Mouse (Mus musculus) ovary, adult 18-20 months (tissue): ENCODE measurements around the gene Kctd13.
A peak's percentile ranks its signal among the peaks of the same experiment; 100 is the strongest.

Experiments
- DNase-seq: peaks from one replicate; pipeline ENCODE4 v3.0.0; 2022; ENCODE audit warnings: low spot score, mixed read lengths

Gene Kctd13

GRCm38 (mm10) chr7:126941801-126942200 lies 13.1 kb downstream of the Kctd13 start:
- no peak for DNase-seq

- no peak for DNase-seq
Measured at GRCm38 (mm10) chr7:126946530-126946929, 17.9 kb downstream of the Kctd13 start.

- no peak for DNase-seq
Measured at GRCm38 (mm10) chr7:126948626-126949025, 19.9 kb downstream of the Kctd13 start.

GRCm38 (mm10) chr7:126949403-126949792 lies 20.7 kb downstream of the Kctd13 start, which contains the start of gene Asphd1:
Asphd1 (minus strand) TSS chr7:126949582.
- DNase-seq, result no peak

- peak; percentile 80 for DNase-seq
Measured at GRCm38 (mm10) chr7:126949793-126950646, 21.3 kb downstream of the Kctd13 start, which contains the start of gene Sez6l2. Sez6l2 (plus strand) TSS chr7:126950563.

GRCm38 (mm10) chr7:126950647-126951615 lies 22.3 kb downstream of the Kctd13 start:
- DNase-seq, result no peak

- DNase-seq, result no peak
Measured at GRCm38 (mm10) chr7:126951741-126952140, 23.1 kb downstream of the Kctd13 start.

GRCm38 (mm10) chr7:126952646-126953045 lies 24.0 kb downstream of the Kctd13 start:
- DNase-seq, result no peak

GRCm38 (mm10) chr7:126955125-126955524 lies 26.4 kb downstream of the Kctd13 start:
- no peak for DNase-seq

GRCm38 (mm10) chr7:126959780-126960179 lies 31.1 kb downstream of the Kctd13 start:
- no peak for DNase-seq

GRCm38 (mm10) chr7:126961095-126961494 lies 32.4 kb downstream of the Kctd13 start:
- no peak for DNase-seq

- DNase-seq, result no peak
Measured at GRCm38 (mm10) chr7:126961965-126962364, 33.3 kb downstream of the Kctd13 start.

- DNase-seq, result no peak
Measured at GRCm38 (mm10) chr7:126963548-126964286, 35.0 kb downstream of the Kctd13 start.

- no peak for DNase-seq
Measured at GRCm38 (mm10) chr7:126965568-126965967, 36.9 kb downstream of the Kctd13 start.

- peak; percentile 54 for DNase-seq
Measured at GRCm38 (mm10) chr7:126967361-126967760, 38.7 kb downstream of the Kctd13 start.

GRCm38 (mm10) chr7:126975493-126975892 lies 46.8 kb downstream of the Kctd13 start:
- DNase-seq, result peak; percentile 34

- no peak for DNase-seq
Measured at GRCm38 (mm10) chr7:126975893-126975949, 47.0 kb downstream of the Kctd13 start, which contains the start of gene Cdipt. Cdipt (plus strand) TSS chr7:126975914.

GRCm38 (mm10) chr7:126975950-126976866 lies 47.5 kb downstream of the Kctd13 start, which contains the start of gene Cdiptos:
Cdiptos (minus strand) TSS chr7:126976098.
- DNase-seq, result peak; percentile 91

GRCm38 (mm10) chr7:126976878-126977459 lies 48.3 kb downstream of the Kctd13 start:
- no peak for DNase-seq

- no peak for DNase-seq
Measured at GRCm38 (mm10) chr7:126978841-126979240, 50.2 kb downstream of the Kctd13 start.

GRCm38 (mm10) chr7:126981601-126982000 lies 52.9 kb downstream of the Kctd13 start:
- no peak for DNase-seq
